Comparison of ENCODE assay signal across 8 mouse cellular contexts in the genomic region with DNA sequence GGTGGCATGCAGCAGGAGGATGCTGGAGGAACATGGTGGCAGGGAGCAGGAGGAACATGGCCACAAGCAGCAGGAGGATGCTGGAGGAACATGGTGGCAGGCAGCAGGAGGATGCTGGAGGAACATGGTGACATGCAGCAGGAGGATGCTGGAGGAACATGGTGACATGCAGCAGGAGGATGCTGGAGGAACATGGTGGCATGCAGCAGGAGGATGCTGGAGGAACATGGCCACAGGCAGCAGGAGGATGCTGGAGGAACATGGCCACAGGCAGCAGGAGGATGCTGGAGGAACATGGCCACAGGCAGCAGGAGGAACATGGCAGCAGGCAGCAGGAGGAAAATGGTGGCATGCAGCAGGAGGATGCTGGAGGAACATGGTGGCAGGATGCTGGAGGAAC. TPM values are rescaled to one million over a fixed set of nuclear protein-coding genes. Genes with fewer than 3 reads are reported as not detected.
DNase-seq lines count a peak whose midpoint lies in the region; TF ChIP-seq lines count a peak whose summit lies in the region.
"Not testable (repeated sequence)": the region's sequence is repeated elsewhere in the genome, so short reads cannot be mapped to it uniquely, and the experiment has no call there.

No protein-coding gene starts in this region.

- TF ChIP-seq POLR2A in thymus, adult 2 months (IDR thresholded peaks at IDR 0.05; ENCODE audit: control insufficient read depth, extremely low read depth, insufficient read depth, low read length, poor library complexity) = not testable (repeated sequence)

- peaks cover 13% of the 10 kb centered on the region; the same call in 1 of the 2 replicates for H3K4me1 ChIP-seq in thymus, adult 2 months (replicated peaks; ENCODE audit: control insufficient read depth, insufficient read depth, low read length)

- not testable (repeated sequence) for H3K4me3 ChIP-seq in thymus, adult 2 months (ENCODE audit: control insufficient read depth, insufficient read depth, low read length)

- H3K36me3 ChIP-seq in thymus, adult 2 months (ENCODE audit: control insufficient read depth, insufficient read depth, low read length) = not testable (repeated sequence)

- H3K27me3 ChIP-seq in thymus, adult 2 months (ENCODE audit: control insufficient read depth, insufficient read depth, low read length) = not testable (repeated sequence)

- not testable (repeated sequence) for TF ChIP-seq CTCF in thymus, adult 2 months (IDR thresholded peaks at IDR 0.05; ENCODE audit: borderline replicate concordance, control insufficient read depth, extremely low read depth, insufficient read depth, low read length, poor library complexity)

- DNase-seq in adrenal gland, postnatal 14 days = peak; percentile 41
- peak; percentile 34 to 36 for DNase-seq in cerebellum, postnatal 36 days
- DNase-seq in gastrocnemius, postnatal 4 days (ENCODE audit: low spot score in 2 of 2) = peak; percentile 69 to 81
- peak; percentile 46 to 50 for DNase-seq in layer of hippocampus, postnatal 10 days (ENCODE audit: low spot score in 2 of 2)
- DNase-seq in lung, postnatal 4 days = peak; percentile 52 to 60
- peak; percentile 46 for DNase-seq in right cerebral cortex, postnatal 14 days
- peak; percentile 25 for DNase-seq in thymus, adult 2 months
- peak; percentile 60 to 91 for DNase-seq in urinary bladder, postnatal 4 days (ENCODE audit: low spot score in 2 of 2)

- H3K27ac ChIP-seq in thymus, adult 2 months (ENCODE audit: control insufficient read depth, insufficient read depth, low read length) = not testable (repeated sequence)

RNA-seq across cellular contexts. Expression of a gene that starts 36.3 kb away (rescaled TPM):
- total RNA-seq in adrenal gland, postnatal 14 days (2021) = 30.6 and 36.6 TPM in 2 replicates
- total RNA-seq in gastrocnemius, postnatal 4 days (2021) = 1 to 10 TPM; 5.8 to 9.0 TPM
- 10 to 100 TPM; 28.4 to 30.7 TPM for total RNA-seq in layer of hippocampus, postnatal 10 days (2021)
- polyA plus RNA-seq in thymus, adult 2 months (2012; rRNA removed) = 7.2 and 7.3 TPM in 2 replicates

Comparison
In these comparisons a context has a peak if more than half of its experiments do, and no peak if none do; other contexts are left out.
1. DNase-seq: peak in every context shown above with its lines; median percentile 76 in urinary bladder, postnatal 4 days; 75 in gastrocnemius, postnatal 4 days; 56 in lung, postnatal 4 days; 48 in layer of hippocampus, postnatal 10 days; 46 in right cerebral cortex, postnatal 14 days; 41 in adrenal gland, postnatal 14 days; 35 in cerebellum, postnatal 36 days; 25 in thymus, adult 2 months.